Mouse (Mus musculus) midbrain, embryonic 11.5 days (tissue): ENCODE data around the gene Cd276. TPM values are rescaled to one million over a fixed set of nuclear protein-coding genes. Genes with fewer than 3 reads are reported as not detected.
A peak's percentile ranks its signal among the peaks of the same experiment; 100 is the strongest.

ENCODE experiments used
- ATAC-seq: fragments of 200-750 bp; cut with Nextera tagmentation; 2 replicates; pipeline ENCODE4 v1.8.0; 2017; ENCODE audit warnings: moderate TSS enrichment, moderate library complexity; ENCODE audit not compliant: low FRiP score
- DNase-seq: peaks from one replicate; pipeline ENCODE4 v3.0.0; 2015; ENCODE audit warnings: low spot score; ENCODE audit errors: missing footprints
- H3K27ac ChIP-seq: fragments of 300-500 bp; sonication (generic); 2 replicates; pipeline ENCODE4 v1.5.1; 2014; ENCODE audit warnings: low read depth, low read length
- H3K27me3 ChIP-seq: fragments of 300-500 bp; sonication (generic); 2 replicates; pipeline ENCODE4 v1.6.1; 2014; ENCODE audit warnings: mild to moderate bottlenecking, low read length, moderate library complexity, mixed read lengths; ENCODE audit not compliant: control insufficient read depth, insufficient read depth
- H3K36me3 ChIP-seq: fragments of 300-500 bp; sonication (generic); 2 replicates; pipeline ENCODE4 v1.6.1; 2014; ENCODE audit warnings: mild to moderate bottlenecking, low read length, moderate library complexity, mixed read lengths; ENCODE audit not compliant: control insufficient read depth, insufficient read depth
- H3K4me1 ChIP-seq: fragments of 300-500 bp; sonication (generic); 2 replicates; pipeline ENCODE4 v1.6.1; 2014; ENCODE audit warnings: low read length; ENCODE audit not compliant: control insufficient read depth, insufficient read depth
- H3K4me2 ChIP-seq: fragments of 300-500 bp; sonication (generic); 2 replicates; pipeline ENCODE4 v1.6.1; 2014; ENCODE audit warnings: mild to moderate bottlenecking, moderate library complexity
- H3K4me3 ChIP-seq: fragments of 300-500 bp; sonication (generic); 2 replicates; pipeline ENCODE4 v1.5.1; 2014; ENCODE audit warnings: low read depth, low read length
- H3K9ac ChIP-seq: fragments of 300-500 bp; sonication (generic); 2 replicates; pipeline ENCODE4 v1.6.1; 2014; ENCODE audit warnings: low read length
- H3K9me3 ChIP-seq: fragments of 300-500 bp; sonication (generic); 2 replicates; pipeline ENCODE4 v1.6.1; 2016; ENCODE audit warnings: low read length; ENCODE audit not compliant: control insufficient read depth
- WGBS: fragments of 180-500 bp; shearing (Covaris S2); extraction: QIAGEN DNeasy Blood & Tissue Kit; methylation state at CpG from one replicate; pipeline ENCODE4 v1.1.7; 2014; 5-methylcytosine and 5-hydroxymethylcytosine counted together
- polyA plus RNA-seq: library from polyadenylated mRNA; unstranded; fragments of >200 nt; fragmentation: Nextera tagmentation; extraction: Ambion mirVana; gene quantifications from 2 replicates; pipeline ENCODE4 v1.2.1, GENCODE M21; 2014

Gene Cd276
- polyA plus RNA-seq, 1 experiment from 2014 or later, result 23.8 TPM

- Histone ChIP-seq H3K36me3 (no peaks in the 10 kb centered on the region), H3K4me1 (peaks cover 10% of the 10 kb centered on the region), H3K4me2 (peak overlapping the region; percentile 95), H3K27me3 (no peaks in the 10 kb centered on the region), H3K4me3 (peak overlapping the region; percentile 81), H3K9ac (peak overlapping the region; percentile 98), H3K9me3 (no peaks in the 10 kb centered on the region), H3K27ac (0 out of 2 replicates have a peak overlapping the region, but pooled peaks have one; percentile 11)
- no peak for DNase-seq
- 18% methylated on average over 9 of the region's 9 CpGs for WGBS
- no peak for ATAC-seq
Measured at GRCm38 (mm10) chr9:58555685-58556414, 613 bp upstream of the Cd276 start.

DNA sequence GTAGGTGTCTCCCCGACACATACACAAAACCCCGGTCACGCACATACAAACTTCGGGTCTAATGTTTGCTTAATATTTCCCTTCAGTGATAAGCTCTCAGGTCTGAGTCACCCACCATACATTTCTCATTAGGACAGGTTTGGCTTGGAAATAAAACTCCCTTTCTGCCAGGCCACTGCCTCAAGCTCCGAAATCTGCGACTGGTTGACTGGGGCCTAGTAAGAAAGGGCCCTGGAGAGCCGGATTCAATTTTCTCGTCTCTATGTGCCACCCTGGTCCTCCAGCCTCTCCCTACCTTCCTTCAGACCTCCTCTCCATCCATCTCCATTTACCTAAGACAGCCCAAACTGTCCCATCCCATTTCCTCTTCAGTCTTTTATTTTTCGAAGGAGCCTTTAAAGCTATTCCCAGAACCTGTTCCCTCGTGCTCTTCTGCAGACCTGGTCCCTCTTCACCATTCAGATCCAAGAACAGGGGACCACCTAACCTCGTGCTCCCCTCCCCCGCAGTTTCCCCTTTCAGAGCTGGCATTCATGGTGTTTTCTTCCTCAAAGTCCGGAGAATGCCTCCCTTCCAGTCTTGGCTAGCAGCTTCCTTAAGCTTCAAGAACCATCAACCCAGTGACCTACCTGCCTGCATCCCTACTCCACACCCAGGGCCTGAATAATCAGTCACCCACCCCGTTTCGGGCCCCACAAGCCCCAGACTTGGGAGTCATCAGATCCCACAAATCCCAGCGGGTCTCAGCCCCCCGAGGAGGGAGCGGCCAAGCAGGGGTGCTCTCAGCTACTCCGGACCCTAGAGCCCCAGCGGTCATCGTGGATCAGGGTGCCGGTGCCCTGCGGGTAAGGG, 955 bp downstream of the Cd276 start:
- H3K9ac ChIP-seq, result peak overlapping the region; percentile 98
- ATAC-seq (no peak; the same call in none of the 2 replicates), DNase-seq (peak; percentile 96)
- peak overlapping the region; percentile 81 for H3K4me3 ChIP-seq
- H3K9me3 ChIP-seq, result no peaks in the 10 kb centered on the region
- H3K36me3 ChIP-seq, result no peaks in the 10 kb centered on the region
- peak overlapping the region; percentile 77 for H3K27ac ChIP-seq
- H3K4me1 ChIP-seq, result peaks cover 10% of the 10 kb centered on the region
- H3K27me3 ChIP-seq, result no peaks in the 10 kb centered on the region
- H3K4me2 ChIP-seq, result peak overlapping the region; percentile 95
- 19% methylated on average over 23 of the region's 23 CpGs for WGBS

DNA sequence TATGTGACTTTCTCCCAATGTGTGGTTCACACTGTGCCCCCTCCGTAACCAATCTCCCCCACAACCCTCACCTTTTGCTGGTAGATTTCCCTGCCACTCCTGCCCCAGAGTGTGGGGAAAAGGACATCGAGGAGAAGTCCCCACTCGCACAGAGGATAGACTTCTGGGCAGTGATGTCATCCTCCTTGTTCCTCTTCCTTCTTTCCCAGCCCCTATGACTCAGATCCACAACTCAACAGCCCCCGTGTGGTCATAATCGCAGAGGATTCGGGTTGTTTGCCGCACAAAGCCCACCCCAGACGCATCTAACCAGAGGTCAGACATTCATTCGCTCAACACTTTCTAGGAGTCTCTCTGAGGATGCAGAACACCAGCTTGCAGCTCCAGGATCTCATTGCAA, 3.2 kb downstream of the Cd276 start:
- WGBS, result 82% methylated on average over 9 of the region's 9 CpGs
- no peak overlapping the region for H3K4me3 ChIP-seq
- peaks cover 10% of the 10 kb centered on the region for H3K4me1 ChIP-seq
- no peak overlapping the region for H3K4me2 ChIP-seq
- no peak for ATAC-seq
- no peaks in the 10 kb centered on the region for H3K9me3 ChIP-seq
- no peak overlapping the region for H3K9ac ChIP-seq
- no peaks in the 10 kb centered on the region for H3K27me3 ChIP-seq
- no peak for DNase-seq
- H3K27ac ChIP-seq, result no peak overlapping the region
- H3K36me3 ChIP-seq, result no peaks in the 10 kb centered on the region

DNA sequence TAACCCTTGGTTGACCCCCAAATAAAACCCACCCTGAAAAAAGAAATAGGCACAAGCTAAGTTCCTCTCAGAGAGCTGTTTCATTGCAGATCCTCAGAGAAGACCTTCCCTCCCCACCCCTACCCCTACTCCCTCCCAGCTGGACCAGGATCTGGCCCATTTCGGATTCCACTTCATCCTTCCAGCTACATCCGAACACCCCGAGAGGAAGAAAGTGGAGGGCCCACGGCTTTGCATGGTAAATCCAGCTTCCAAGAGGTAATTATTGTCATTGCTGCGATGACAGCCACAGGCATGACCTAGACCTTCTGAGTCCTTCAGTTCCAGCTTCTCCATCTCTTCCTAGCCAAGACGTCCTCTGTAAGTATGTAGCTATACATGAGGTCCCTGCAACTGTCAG, 4.3 kb downstream of the Cd276 start:
- Histone ChIP-seq H3K27me3 (no peaks in the 10 kb centered on the region), H3K9ac (no peak overlapping the region), H3K4me3 (no peak overlapping the region), H3K9me3 (no peaks in the 10 kb centered on the region), H3K4me2 (no peak overlapping the region), H3K36me3 (no peaks in the 10 kb centered on the region), H3K4me1 (peaks cover 10% of the 10 kb centered on the region), H3K27ac (no peak overlapping the region)
- peak; percentile 57 for DNase-seq
- ATAC-seq, result no peak
- WGBS, result 91% methylated on average over 6 of the region's 6 CpGs

- H3K4me3 ChIP-seq, result no peak overlapping the region
- WGBS, result 89% methylated on average over 3 of the region's 3 CpGs
- H3K9me3 ChIP-seq, result no peaks in the 10 kb centered on the region
- H3K36me3 ChIP-seq, result no peaks in the 10 kb centered on the region
- no peak overlapping the region for H3K4me2 ChIP-seq
- no peak for ATAC-seq
- DNase-seq, result peak; percentile 53
- H3K27ac ChIP-seq, result 0 out of 2 replicates have a peak overlapping the region, but pooled peaks have one; percentile 9
- no peaks in the 10 kb centered on the region for H3K27me3 ChIP-seq
- H3K9ac ChIP-seq, result no peak overlapping the region
- peaks cover 7% of the 10 kb centered on the region; the same call in 1 of the 2 replicates for H3K4me1 ChIP-seq
Measured at GRCm38 (mm10) chr9:58549694-58550093, 5.5 kb downstream of the Cd276 start.

- H3K4me2 ChIP-seq, result no peak overlapping the region
- no peak for ATAC-seq
- H3K27ac ChIP-seq, result no peak overlapping the region
- no peak overlapping the region for H3K9ac ChIP-seq
- H3K36me3 ChIP-seq, result no peaks in the 10 kb centered on the region
- WGBS, result 43% methylated on average over 4 of the region's 4 CpGs
- H3K9me3 ChIP-seq, result no peaks in the 10 kb centered on the region
- H3K4me3 ChIP-seq, result no peak overlapping the region
- DNase-seq, result peak; percentile 14
- H3K4me1 ChIP-seq, result peaks cover 4% of the 10 kb centered on the region; the same call in 1 of the 2 replicates
- no peaks in the 10 kb centered on the region for H3K27me3 ChIP-seq
Measured at GRCm38 (mm10) chr9:58548897-58549296, 6.3 kb downstream of the Cd276 start.

DNA sequence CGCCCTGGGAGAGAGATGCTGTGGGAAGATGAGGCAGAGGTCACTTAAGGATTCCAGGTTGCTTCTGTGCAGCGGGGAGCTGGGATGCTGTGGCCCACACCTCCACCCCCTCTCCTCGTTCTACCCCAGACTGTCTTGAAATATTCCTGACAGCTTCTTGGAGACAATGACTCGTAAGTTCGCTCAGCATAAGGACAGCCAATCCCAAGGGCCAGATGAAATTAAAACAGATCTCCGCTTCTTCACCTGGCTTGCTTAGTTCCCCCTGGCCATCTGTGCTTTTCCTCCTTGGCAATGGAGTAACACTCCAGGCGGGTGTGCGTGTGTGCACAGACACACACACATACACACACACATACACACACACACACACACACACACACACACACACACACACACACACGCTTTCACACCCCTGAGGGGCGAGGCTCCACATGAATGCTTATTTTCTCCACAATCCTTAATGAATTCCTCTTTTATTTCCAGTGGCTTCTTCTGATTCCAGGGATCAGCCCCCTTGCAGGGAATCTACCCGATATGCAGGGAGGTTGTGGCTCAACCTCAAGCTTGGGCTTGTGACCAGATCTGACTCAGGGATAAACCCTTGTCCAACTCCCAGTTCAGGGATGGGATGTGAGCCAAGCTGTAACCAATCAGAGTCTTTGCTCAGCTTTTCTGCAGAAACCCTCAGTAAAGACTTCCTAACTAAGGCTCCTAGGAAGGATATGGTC, 8.4 kb downstream of the Cd276 start:
- H3K27me3 ChIP-seq, result no peaks in the 10 kb centered on the region
- DNase-seq, result peak; percentile 66
- no peaks in the 10 kb centered on the region for H3K36me3 ChIP-seq
- H3K27ac ChIP-seq, result no peak overlapping the region
- no peak for ATAC-seq
- H3K9ac ChIP-seq, result no peak overlapping the region
- 79% methylated on average over 11 of the region's 11 CpGs for WGBS
- no peak overlapping the region for H3K4me2 ChIP-seq
- H3K4me3 ChIP-seq, result no peak overlapping the region
- no peaks in the 10 kb centered on the region for H3K9me3 ChIP-seq
- no peaks in the 10 kb centered on the region for H3K4me1 ChIP-seq

GRCm38 (mm10) chr9:58545428-58545827, 9.8 kb downstream of the Cd276 start:
- Histone ChIP-seq H3K27me3 (no peaks in the 10 kb centered on the region), H3K4me3 (no peak overlapping the region), H3K4me2 (no peak overlapping the region), H3K27ac (no peak overlapping the region), H3K36me3 (no peaks in the 10 kb centered on the region), H3K9ac (no peak overlapping the region), H3K4me1 (no peaks in the 10 kb centered on the region), H3K9me3 (no peaks in the 10 kb centered on the region)
- ATAC-seq (no peak), DNase-seq (peak; percentile 31)
- WGBS, result 77% methylated on average over 6 of the region's 6 CpGs
